Mouse (Mus musculus) retina, postnatal 1 day (tissue): ENCODE measurements at regions not wholly inside any gene's neighbourhood (a gene's known extent, or its start where the extent isn't known, plus 50 kb on each side); places are given as distances from the start of the nearest gene placed in this dataset.

Source experiments
- DNase-seq: peaks from one replicate; pipeline ENCODE4 v3.0.0-alpha.2; 2012

GRCm38 (mm10) chr11:48133335-48133734 is 144.6 kb upstream of the Sgcd start:
- no peak for DNase-seq

DNA sequence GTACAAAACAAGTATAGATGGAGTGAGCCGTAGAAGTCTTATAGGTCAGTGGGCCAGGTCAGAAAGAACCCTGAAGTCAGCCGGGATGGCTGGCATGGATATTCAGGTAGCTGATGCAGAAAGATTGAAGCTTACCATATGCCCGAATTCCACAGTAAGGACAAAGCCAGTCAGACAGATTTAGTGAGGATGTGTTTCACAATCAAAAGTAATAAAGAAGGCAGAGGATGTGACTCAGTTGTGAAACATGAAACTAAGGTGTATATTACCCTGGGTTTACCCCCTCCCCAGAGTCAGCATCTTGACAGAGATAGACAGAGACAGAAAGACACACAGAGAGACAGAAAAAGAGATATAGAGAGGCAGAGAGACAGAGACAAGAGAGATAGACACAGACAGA is 109.3 kb upstream of the Sgcd start:
- DNase-seq: no peak

DNA sequence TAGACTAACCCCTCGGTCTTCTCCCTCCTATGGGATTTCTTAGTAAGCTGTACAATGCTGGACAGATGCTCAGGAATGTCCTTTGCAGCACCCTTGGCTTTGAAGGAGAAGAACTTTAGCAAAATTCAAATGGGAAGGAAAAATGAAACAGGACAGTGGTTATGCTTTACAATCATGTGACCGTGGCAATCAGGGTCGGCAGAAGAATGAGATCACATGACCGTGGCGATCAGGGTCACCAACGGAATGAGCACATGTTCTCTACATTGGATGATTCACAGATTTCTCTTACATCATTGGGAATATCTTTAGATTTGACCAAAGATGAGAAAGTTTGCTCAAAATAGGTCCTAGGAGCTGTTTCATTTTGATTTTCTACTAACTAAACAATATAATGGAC is 108.7 kb upstream of the Sgcd start:
- no peak for DNase-seq

GRCm38 (mm10) chr11:48067072-48067471 is 78.3 kb upstream of the Sgcd start:
- peak; percentile 20 for DNase-seq

DNA sequence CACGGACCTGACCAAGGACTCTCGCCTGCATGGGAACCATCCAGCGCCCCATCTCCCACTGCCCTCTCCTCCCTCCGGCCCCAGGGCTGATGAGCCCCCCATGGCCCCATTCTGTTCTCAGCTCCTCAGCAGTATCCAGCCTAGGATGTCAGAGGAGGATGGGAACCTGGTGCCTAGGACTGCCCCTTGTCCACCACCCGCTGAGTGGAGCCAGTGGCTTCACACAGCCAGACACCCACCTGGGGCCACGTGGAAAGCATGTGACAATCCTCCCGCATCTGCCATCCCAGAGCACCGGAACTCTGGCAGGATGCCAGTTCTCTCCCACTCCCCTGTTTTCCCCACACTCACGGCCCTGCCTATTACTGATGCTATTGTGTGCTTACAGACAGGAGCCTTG is 75.0 kb upstream of the Sgcd start:
- DNase-seq: no peak

DNA sequence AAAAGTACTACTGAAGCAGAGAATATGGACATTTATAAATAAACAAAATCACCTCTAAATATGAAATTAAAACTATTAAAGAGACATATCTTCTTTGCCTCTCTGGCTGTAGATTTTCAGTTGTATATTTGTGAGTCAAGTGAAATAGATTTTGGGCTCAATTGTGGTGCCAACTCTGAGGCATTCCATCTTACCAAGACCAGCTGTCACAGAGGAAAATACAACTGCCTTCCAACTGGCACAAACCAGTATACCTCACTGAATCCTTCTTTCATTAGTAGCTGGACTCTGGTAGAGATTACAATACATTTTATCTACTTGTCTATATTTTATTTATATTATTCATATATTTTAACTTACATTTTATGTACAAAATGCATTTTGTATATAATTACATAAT is 72.7 kb upstream of the Sgcd start:
- DNase-seq: no peak

DNA sequence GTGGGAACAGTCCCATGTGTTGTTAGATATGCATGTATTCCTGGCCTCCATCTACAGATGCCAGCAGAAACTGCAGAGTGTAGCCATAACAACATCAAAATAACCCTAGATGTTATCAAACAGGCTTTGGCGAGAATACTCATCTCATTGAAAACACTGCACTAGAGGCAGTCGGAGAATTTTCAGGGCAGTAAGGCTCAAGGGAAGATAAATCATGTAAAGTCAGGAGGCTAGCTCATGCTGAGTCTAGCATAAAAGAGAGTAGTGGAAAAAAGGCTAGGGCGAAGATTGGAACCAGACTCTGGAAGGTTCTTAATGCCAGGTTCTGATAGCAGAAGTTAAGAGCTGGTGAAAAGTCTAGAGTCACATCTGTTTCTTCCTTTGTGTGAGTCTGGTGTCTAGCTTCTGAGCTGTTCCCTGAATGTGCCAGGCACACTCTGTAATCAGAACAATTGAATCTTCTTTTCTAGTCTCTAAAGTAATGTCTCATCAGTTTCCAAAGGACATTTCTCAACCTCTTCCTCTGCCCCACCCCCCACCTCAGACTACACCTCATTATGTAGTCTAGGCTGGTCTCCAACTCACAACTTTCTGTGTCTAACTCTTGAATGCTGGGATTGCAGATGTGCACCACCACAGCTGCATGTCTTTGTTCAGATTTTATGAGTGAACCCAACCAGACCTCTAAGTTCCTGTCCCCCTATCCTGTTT is 62.5 kb upstream of the Sgcd start:
- no peak for DNase-seq

- DNase-seq: no peak
Observed at GRCm38 (mm10) chr11:48048311-48048710, 59.5 kb upstream of the Sgcd start.
